Mouse (Mus musculus): ENCODE results near the gene Carm1.
A peak's percentile ranks its signal among the peaks of the same experiment; 100 is the strongest.

DNA sequence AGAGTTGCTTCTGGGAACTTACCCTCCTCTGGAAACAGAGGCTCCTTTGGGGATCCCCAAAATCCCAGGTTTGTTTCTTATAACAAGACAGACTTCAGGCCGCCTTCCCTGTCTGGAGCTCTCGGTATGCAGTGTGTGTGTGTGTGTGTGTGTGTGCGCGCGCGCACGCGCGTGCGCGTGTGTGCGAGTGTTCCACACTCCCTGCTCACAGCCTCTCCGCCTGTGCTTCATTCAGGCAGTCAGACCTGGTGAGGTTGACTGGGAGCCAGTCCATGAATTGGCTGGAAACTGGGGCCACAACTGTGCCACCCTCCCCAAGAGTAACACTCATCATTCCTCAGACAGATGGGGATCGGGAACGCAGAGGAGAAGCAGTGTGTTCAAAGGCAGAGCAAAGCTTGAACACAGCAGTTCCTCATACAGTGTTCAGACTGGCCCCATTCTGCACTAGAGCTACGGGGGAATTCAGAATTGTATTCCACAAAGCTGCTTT, 49.6 kb upstream of the Carm1 start:
- peak; percentile 60 for TF ChIP-seq POLR2A (IDR thresholded peaks at IDR 0.05; ENCODE audit: low read depth, low read length)
- TF ChIP-seq CTCF (IDR thresholded peaks at IDR 0.05; ENCODE audit: borderline replicate concordance, insufficient read depth, low read length), result no peak

Measured in embryonic fibroblast, embryonic 13.5 days (primary cell).